Mouse (Mus musculus): Measurements from ENCODE around the gene Cdk14. TPM values are rescaled to one million over a fixed set of nuclear protein-coding genes. Genes with fewer than 3 reads are reported as not detected.
"Not testable (repeated sequence)": the region's sequence is repeated elsewhere in the genome, so short reads cannot be mapped to it uniquely, and the experiment has no call there.

The Cdk14 gene
- polyA plus RNA-seq, 1 experiment from 2014 or later, result 16.1 TPM

DNA sequence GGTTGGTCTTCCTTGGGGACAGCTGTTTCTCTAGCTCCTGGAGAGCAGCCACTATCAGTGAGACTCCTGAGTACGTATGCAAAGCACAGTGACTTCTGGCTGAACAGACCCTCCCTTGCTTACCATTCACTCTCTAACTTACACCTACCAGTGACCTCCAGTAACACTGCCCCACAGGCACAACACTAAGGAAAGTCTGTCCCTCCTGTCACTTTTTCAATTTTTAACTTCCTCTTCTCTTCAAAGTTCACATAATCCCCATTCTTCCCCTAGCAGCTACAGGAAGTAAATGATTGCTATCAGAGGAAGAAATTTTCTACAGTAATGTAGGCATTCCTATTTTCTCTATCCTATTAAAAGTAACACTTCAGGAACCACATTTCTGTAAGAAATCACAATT, 485.0 kb downstream of the Cdk14 start:
- 64% methylated on average over 1 of the region's 1 CpGs for WGBS
- DNase-seq (ENCODE audit: low spot score), result no peak
- no peaks in the 10 kb centered on the region for H3K36me3 ChIP-seq
- no peaks in the 10 kb centered on the region for H3K27me3 ChIP-seq (ENCODE audit: low read depth, poor library complexity, severe bottlenecking)
- no peaks in the 10 kb centered on the region for H3K9me3 ChIP-seq (replicated peaks)
- H3K4me1 ChIP-seq, result peaks cover 9% of the 10 kb centered on the region; the same call in 1 of the 2 replicates
- no peak overlapping the region for H3K27ac ChIP-seq
- H3K4me3 ChIP-seq, result no peak overlapping the region

- Histone ChIP-seq H3K9me3 (replicated peaks) (no peaks in the 10 kb centered on the region), H3K27me3 (ENCODE audit: low read depth, poor library complexity, severe bottlenecking) (no peaks in the 10 kb centered on the region), H3K4me3 (no peak overlapping the region), H3K27ac (no peak overlapping the region), H3K36me3 (no peaks in the 10 kb centered on the region), H3K4me1 (peaks cover 9% of the 10 kb centered on the region; the same call in 1 of the 2 replicates)
- 92% methylated on average over 6 of the region's 6 CpGs for WGBS
- no peak for DNase-seq (ENCODE audit: low spot score)
Measured at GRCm38 (mm10) chr5:4934491-4934890, 485.6 kb downstream of the Cdk14 start.

- no peak overlapping the region for H3K27ac ChIP-seq
- no peaks in the 10 kb centered on the region for H3K9me3 ChIP-seq (replicated peaks)
- no peaks in the 10 kb centered on the region for H3K27me3 ChIP-seq (ENCODE audit: low read depth, poor library complexity, severe bottlenecking)
- H3K36me3 ChIP-seq, result no peaks in the 10 kb centered on the region
- 76% methylated on average over 8 of the region's 8 CpGs for WGBS
- H3K4me3 ChIP-seq, result no peak overlapping the region
- no peak for DNase-seq (ENCODE audit: low spot score)
- H3K4me1 ChIP-seq, result peaks cover 9% of the 10 kb centered on the region; the same call in 1 of the 2 replicates
Measured at GRCm38 (mm10) chr5:4931539-4932143, 488.5 kb downstream of the Cdk14 start.

- H3K4me1 ChIP-seq, result peaks cover 9% of the 10 kb centered on the region; the same call in 1 of the 2 replicates
- no peak for DNase-seq (ENCODE audit: low spot score)
- H3K4me3 ChIP-seq, result no peak overlapping the region
- H3K27ac ChIP-seq, result no peak overlapping the region
- H3K27me3 ChIP-seq (ENCODE audit: low read depth, poor library complexity, severe bottlenecking), result no peaks in the 10 kb centered on the region
- H3K9me3 ChIP-seq (replicated peaks), result no peaks in the 10 kb centered on the region
- 83% methylated on average over 3 of the region's 3 CpGs for WGBS
- H3K36me3 ChIP-seq, result no peaks in the 10 kb centered on the region
Measured at GRCm38 (mm10) chr5:4929628-4930027, 490.5 kb downstream of the Cdk14 start.

DNA sequence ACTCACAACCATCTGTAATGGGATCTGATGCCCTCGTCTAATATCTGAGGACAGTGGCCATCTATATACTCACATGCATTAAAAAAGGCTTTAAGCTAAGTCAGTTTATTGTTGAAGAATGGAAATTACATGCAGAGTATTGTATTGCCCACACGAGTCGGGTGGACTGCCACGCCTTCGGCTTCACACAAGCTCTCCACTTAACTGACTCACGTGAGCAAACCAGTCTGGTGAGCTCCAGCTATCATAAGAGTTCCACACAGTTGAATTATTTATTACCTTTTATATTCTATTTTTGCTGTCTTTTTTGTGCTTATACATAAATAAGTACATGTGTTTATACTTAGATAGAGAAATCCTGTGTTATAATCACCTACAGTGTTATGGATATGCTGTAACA, 495.2 kb downstream of the Cdk14 start:
- WGBS, result 90% methylated on average over 6 of the region's 6 CpGs
- no peaks in the 10 kb centered on the region for H3K27me3 ChIP-seq (ENCODE audit: low read depth, poor library complexity, severe bottlenecking)
- H3K36me3 ChIP-seq, result no peaks in the 10 kb centered on the region
- H3K27ac ChIP-seq, result no peak overlapping the region
- no peaks in the 10 kb centered on the region for H3K4me1 ChIP-seq
- H3K4me3 ChIP-seq, result no peak overlapping the region
- no peaks in the 10 kb centered on the region for H3K9me3 ChIP-seq (replicated peaks)
- DNase-seq (ENCODE audit: low spot score), result no peak

DNA sequence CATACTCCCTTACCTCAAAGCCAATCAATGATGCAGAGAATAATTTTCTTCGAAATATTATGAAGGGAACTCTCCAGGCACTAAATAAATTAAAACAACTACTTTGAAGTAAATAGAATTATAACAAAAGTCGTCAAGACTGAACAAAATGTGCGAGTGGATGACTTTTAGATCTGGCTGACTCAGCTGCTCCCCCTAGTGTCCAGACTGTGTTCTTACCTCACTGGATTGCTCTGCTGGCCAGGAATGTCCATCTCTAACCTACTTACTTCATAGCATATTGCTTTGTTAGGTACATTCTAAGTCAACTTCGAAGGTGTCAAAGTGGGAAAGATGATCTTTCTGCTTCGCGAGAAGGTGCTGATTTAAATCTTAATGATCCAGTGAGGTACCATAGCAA, 501.7 kb downstream of the Cdk14 start:
- DNase-seq (ENCODE audit: low spot score), result peak; percentile 72
- H3K4me3 ChIP-seq, result no peak overlapping the region
- H3K36me3 ChIP-seq, result no peaks in the 10 kb centered on the region
- 18% methylated on average over 6 of the region's 6 CpGs for WGBS
- no peak overlapping the region for H3K27ac ChIP-seq
- H3K9me3 ChIP-seq (replicated peaks), result no peaks in the 10 kb centered on the region
- no peaks in the 10 kb centered on the region for H3K27me3 ChIP-seq (ENCODE audit: low read depth, poor library complexity, severe bottlenecking)
- no peaks in the 10 kb centered on the region for H3K4me1 ChIP-seq

DNA sequence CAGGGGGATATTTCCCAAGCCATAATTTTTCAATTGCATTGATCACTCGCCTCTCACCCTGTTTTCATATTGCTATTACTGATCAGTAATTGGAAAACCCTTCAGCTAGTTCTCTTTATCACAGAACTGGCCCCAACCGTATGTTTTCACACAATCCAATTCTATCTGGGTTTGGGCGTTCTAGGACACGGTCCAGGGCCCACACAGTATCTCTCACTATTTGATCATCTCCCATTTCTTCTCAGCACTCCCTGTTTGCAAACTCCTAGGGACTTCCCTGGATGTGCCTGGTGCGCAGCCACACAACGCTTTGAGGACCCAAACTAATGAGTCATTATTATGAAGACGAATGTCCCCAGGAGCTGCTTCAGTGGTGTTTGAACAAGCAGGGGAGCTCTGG, 502.4 kb downstream of the Cdk14 start:
- Histone ChIP-seq H3K36me3 (no peaks in the 10 kb centered on the region), H3K27me3 (ENCODE audit: low read depth, poor library complexity, severe bottlenecking) (no peaks in the 10 kb centered on the region), H3K9me3 (replicated peaks) (no peaks in the 10 kb centered on the region), H3K4me3 (no peak overlapping the region), H3K4me1 (no peaks in the 10 kb centered on the region), H3K27ac (no peak overlapping the region)
- no peak for DNase-seq (ENCODE audit: low spot score)
- WGBS, result 84% methylated on average over 7 of the region's 7 CpGs

DNA sequence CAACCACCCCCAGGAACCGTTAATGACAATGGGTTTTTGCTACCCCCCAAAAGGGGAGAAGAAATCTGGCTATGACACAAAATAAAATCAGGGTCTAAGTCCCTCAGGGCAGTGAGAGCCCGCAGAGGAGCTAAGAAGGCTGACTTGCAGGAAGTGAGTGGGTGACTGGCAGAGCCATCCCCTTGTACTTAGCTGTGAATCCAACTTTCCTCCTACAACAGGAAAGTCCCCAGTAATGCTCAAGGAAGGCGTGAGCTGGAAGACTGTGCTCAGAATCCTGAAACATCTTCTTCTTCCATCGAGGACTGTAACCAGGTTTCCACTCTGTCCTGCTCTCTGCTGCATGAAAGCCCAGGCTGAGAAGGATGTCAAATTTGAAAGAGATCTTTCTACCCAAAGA, 502.8 kb downstream of the Cdk14 start:
- H3K27me3 ChIP-seq (ENCODE audit: low read depth, poor library complexity, severe bottlenecking), result no peaks in the 10 kb centered on the region

GRCm38 (mm10) chr5:4916390-4917273, 503.5 kb downstream of the Cdk14 start:
- peaks cover 11% of the 10 kb centered on the region for H3K4me1 ChIP-seq
- H3K9me3 ChIP-seq (replicated peaks), result no peaks in the 10 kb centered on the region
- no peak for DNase-seq (ENCODE audit: low spot score)
- 91% methylated on average over 10 of the region's 10 CpGs for WGBS
- no peak overlapping the region for H3K4me3 ChIP-seq
- no peaks in the 10 kb centered on the region for H3K27me3 ChIP-seq (ENCODE audit: low read depth, poor library complexity, severe bottlenecking)
- H3K27ac ChIP-seq, result no peak overlapping the region
- H3K36me3 ChIP-seq, result no peaks in the 10 kb centered on the region

More for the DNA sequence above, 502.8 kb downstream of the Cdk14 start:
- 87% methylated on average over 4 of the region's 4 CpGs for WGBS
- H3K36me3 ChIP-seq, result no peaks in the 10 kb centered on the region
- no peak overlapping the region for H3K27ac ChIP-seq
- no peaks in the 10 kb centered on the region for H3K9me3 ChIP-seq (replicated peaks)
- no peak for DNase-seq (ENCODE audit: low spot score)
- H3K4me3 ChIP-seq, result no peak overlapping the region
- H3K4me1 ChIP-seq, result peaks cover 4% of the 10 kb centered on the region

GRCm38 (mm10) chr5:4904911-4905310, 515.2 kb downstream of the Cdk14 start:
- H3K4me3 ChIP-seq; H3K36me3 ChIP-seq; H3K4me1 ChIP-seq; H3K27ac ChIP-seq; H3K27me3 ChIP-seq (ENCODE audit: low read depth, poor library complexity, severe bottlenecking); DNase-seq (ENCODE audit: low spot score); H3K9me3 ChIP-seq (replicated peaks): not testable (repeated sequence)
- WGBS, result 97% methylated on average over 3 of the region's 3 CpGs

DNA sequence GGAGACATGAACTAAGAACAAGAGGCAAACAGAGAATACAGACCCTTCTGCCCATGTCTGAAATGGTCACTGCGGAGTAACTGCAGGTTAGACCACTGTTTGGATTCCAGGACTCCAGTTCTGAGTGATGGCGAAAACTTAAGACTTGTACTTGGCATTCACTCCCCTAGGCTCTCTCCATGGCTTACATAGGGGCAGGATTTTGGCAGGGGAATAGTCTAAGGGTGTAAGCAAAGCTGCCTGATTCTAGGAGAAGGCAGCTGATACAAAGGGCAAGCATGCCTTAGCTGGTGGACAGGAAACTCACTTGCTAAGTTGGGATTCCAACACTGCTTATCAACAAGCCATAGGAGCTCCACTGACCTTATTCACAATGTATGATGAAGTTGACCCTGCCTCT, 521.9 kb downstream of the Cdk14 start:
- no peak for DNase-seq (ENCODE audit: low spot score)
- Histone ChIP-seq H3K36me3 (no peaks in the 10 kb centered on the region), H3K27ac (no peak overlapping the region), H3K9me3 (replicated peaks) (no peaks in the 10 kb centered on the region), H3K4me3 (no peak overlapping the region), H3K27me3 (ENCODE audit: low read depth, poor library complexity, severe bottlenecking) (no peaks in the 10 kb centered on the region), H3K4me1 (0 out of 2 replicates have a peak, but pooled peaks cover 4% of the 10 kb centered on the region)
- 96% methylated on average over 2 of the region's 2 CpGs for WGBS

GRCm38 (mm10) chr5:4894988-4895387, 525.1 kb downstream of the Cdk14 start:
- Histone ChIP-seq H3K27ac (no peak overlapping the region), H3K4me3 (no peak overlapping the region), H3K27me3 (ENCODE audit: low read depth, poor library complexity, severe bottlenecking) (no peaks in the 10 kb centered on the region), H3K36me3 (no peaks in the 10 kb centered on the region), H3K9me3 (replicated peaks) (no peaks in the 10 kb centered on the region), H3K4me1 (0 out of 2 replicates have a peak, but pooled peaks cover 4% of the 10 kb centered on the region)
- WGBS, result 47% methylated on average over 3 of the region's 3 CpGs
- DNase-seq (ENCODE audit: low spot score), result no peak

DNA sequence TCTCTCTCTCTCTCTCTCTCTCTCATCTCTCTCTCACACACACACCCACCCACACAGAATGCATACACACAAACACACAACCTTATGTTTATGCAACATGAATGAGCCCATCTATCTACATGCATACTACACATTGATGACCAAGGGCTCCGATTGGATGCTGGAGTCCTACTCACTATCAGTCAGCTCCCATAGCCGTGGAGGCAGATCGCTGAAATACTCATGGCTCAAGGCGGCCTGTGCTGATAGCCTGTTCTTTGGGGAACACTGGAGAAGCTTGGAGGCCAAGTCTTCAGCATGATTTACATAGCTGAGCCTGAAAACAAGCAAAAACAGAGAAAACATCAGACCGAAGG, 526.3 kb downstream of the Cdk14 start:
- H3K27me3 ChIP-seq (ENCODE audit: low read depth, poor library complexity, severe bottlenecking), result no peaks in the 10 kb centered on the region
- 0 out of 2 replicates have a peak, but pooled peaks cover 4% of the 10 kb centered on the region for H3K4me1 ChIP-seq
- no peak overlapping the region for H3K27ac ChIP-seq
- no peaks in the 10 kb centered on the region for H3K36me3 ChIP-seq
- H3K4me3 ChIP-seq, result no peak overlapping the region
- no peaks in the 10 kb centered on the region for H3K9me3 ChIP-seq (replicated peaks)
- no peak for DNase-seq (ENCODE audit: low spot score)
- WGBS, result 86% methylated on average over 5 of the region's 5 CpGs
